Mouse (Mus musculus) forelimb bud, embryonic 11.5 days (tissue): Measurements from ENCODE around the gene Rhpn2.
"Not testable (repeated sequence)": the region's sequence is repeated elsewhere in the genome, so short reads cannot be mapped to it uniquely, and the experiment has no call there.

ENCODE experiments used
- DNase-seq: peaks from one replicate; pipeline ENCODE4 v3.0.0-alpha.2; 2012; ENCODE audit warnings: low read depth, low spot score

Rhpn2 gene

DNA sequence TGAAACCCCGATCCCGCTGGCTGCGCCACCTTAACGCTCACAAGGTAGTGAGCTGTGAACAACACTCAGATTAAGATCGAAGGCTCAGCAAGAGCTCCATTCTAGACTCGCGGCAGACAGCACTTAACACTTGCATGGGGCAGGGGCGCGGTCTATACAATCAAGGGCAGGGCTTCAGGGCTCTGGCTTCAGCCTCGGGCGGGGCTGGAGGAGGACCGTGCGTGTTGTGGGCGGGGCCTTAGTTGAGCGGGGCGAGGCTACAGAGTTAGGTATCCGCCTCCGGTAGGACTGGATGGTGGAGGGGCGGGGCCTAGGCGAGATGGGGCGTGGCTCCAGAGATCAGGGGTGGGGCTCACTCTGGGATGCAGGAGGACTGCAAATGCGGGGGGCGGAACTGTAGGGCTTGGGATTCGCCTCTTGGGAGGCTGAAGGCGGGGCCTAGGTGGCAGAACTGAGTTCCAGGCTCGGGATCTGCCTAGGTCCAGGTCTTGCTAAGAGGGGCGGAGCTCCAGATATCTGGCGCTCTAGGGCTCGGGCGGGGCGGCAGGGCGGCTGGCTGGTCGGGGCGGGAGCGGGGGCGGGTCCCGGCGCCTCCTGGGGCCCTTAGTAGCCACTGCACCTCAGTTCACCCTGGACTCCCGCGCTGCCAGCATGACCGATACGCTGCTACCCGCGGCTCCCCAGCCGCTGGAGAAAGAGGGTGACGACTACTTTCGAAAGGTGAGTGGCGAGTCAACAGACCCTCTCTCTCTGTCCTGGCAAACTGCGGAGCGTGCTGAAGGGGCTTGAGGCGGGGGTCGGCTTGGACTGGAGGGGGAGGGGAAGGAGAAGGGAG, at the start of gene Rhpn2:
Rhpn2 (plus strand) TSS at position 479 of the 835 bp plus-strand sequence.
- DNase-seq: peak; percentile 97

DNA sequence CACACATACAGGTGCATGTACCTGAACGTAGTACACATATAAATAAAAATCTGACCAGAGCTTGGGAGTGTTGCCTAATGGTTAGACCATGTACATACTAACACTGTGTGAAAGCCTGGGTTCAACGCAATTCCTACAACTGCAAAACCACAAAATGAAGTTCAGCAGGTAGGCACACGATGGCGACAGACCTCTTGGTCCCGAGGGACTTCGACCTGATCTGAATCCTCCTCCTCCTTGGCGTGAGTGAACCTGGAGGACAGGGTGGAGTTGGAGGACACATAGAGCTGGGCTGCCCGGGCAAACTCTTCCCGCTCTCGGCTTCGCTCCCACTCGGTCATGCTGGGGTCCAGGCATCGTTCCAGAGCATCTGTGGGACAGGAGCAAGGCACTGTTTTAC, 40.5 kb upstream of the Rhpn2 start:
- DNase-seq: no peak

DNA sequence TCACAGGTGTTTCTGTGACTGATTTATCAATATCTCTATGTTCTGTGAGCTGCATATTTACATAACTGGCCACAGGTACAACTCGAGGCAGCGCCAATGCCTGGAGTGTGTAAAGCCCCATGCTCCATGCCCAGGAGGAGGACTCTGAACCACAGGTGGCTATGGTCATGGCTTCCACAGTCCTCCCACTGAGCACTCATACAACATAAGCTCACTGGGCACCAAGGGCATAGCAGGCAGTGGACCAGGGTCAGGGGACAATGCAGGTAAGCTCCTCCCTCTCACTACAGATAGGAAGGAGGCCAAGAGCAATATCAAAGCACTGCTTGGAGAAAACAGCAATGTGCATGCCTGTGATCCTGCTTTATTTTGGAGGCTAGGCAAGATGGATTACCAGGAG, 38.3 kb upstream of the Rhpn2 start:
- no peak for DNase-seq

GRCm38 (mm10) chr7:35297886-35298285, 36.1 kb upstream of the Rhpn2 start:
- DNase-seq: no peak

DNA sequence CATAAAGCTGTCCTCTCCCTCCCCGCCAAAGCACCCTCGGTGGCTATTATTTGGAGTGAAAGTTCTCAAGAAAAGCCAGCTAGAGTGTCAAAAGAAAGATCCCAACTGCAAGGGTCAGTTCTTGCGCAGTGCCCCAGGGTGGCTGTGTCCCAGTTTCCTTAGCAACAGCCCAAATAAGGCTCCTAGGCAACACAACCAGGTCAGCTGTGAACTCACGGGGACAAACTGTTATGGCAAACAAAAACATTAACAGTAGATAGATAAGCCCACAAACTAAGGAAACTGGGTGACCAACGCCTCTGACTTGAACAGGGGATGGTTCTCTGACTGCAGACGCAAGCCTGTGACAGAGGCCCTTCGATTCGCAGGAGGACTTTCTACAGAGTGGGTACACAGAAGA, 34.3 kb upstream of the Rhpn2 start:
- no peak for DNase-seq

DNA sequence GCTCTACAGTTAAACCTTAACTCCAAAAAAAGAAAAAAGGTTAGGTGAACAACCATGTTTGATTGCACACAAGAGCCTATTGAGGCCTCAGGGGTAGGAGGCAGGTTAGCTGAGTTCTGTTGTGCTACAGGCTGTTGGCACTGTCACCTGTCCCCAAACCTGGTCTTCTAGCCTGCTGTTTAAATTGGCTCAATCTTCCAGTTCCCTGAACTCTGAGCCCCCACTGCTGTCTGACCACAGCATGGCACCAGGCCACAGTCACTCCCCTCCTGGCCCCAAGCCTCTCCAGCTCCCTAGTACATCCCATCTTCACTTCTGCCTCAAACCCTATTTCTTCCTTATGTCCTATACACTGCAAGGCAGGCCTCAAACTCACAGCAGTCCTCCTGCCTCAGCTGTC, 33.2 kb upstream of the Rhpn2 start:
- DNase-seq: no peak

DNA sequence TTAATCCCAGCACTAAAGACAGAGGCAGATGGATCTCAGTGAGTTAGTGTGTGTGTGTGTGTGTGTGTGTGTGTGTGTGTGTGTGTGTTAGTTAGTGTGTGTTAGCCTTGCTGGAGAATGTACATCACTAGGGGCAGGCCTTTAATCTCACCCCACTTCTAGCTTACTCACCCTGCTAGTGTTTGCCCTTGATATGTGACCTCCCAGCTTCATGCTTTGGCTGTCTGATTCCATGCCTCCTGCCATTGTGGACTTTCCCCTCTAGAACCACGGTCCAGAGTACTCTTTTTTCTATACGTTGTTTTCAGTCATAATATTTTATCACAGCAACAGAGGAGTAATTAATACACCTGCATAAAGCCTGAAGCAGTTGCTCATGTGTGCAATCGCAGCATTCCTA, 22.8 kb upstream of the Rhpn2 start:
- no peak for DNase-seq

GRCm38 (mm10) chr7:35314156-35314555, 19.8 kb upstream of the Rhpn2 start:
- peak; percentile 21 for DNase-seq

DNA sequence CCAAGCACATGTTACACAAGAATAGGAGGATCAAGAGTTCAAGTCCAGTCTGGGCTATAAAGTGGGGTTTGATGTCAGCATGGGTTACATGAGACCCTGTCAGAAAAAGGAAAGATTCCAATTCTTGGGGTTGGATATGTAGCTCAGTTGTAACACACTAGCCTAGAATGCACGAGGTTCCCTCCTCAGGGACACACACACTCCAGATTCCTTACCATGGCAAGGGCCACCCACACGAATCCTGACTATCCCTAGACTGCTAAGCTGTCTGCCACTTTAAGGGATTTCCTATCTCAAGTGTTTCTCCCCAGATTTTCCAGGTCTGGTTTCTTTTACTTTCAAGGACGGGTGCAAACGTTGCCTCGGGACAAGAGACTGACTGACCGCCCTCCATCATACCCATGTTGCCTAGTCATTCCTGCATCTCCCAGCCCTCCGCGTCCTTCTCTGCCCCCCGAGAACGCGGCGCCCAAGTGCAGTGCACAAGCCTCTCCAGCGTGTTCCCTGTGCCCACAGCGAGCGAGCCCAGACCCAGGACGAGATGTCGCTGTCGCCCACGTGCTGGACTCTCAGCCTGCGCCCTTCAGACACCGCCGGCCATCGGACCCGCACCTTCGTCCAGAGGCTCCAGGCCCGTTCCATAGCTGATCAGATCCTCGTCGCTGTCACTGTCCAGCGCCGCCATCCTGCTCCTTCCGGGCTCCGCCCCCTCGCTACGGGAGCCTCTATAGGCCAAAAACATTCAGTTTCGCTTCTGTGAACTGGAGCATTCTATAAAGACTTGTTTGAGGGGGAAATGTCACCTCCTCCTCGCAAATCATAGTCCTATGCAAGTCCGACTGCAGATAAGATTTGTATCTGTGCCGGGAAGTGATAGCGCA, 16.0 kb upstream of the Rhpn2 start, which contains the start of gene Gpatch1:
Gpatch1 (minus strand) TSS at position 712 of the 881 bp plus-strand sequence.
- DNase-seq: peak; percentile 81

- not testable (repeated sequence) for DNase-seq
Measured at GRCm38 (mm10) chr7:35319221-35319620, 14.7 kb upstream of the Rhpn2 start.

GRCm38 (mm10) chr7:35319755-35320154, 14.2 kb upstream of the Rhpn2 start:
- no peak for DNase-seq

DNA sequence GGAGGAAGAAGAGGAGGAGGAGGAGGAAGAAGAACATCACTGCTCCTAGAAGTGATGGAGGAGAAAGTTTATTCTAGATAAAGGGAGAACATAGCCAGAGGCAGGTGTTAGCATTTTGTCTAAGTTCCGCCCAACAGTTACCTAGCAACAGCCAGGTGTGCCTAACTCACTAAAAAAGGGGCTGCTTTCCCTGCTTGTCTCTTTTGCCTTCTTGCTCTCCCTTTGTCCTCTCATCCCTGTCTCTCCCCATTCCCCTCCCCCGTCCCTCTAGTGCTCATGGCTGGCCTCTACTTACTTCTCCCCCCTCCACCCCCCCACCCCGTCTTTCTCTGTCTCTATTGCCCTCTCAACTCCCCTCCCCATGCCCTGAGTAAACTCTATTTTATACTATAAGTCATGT, 11.8 kb upstream of the Rhpn2 start:
- DNase-seq: no peak

- no peak for DNase-seq
Measured at GRCm38 (mm10) chr7:35322732-35323420, 11.1 kb upstream of the Rhpn2 start.

- no peak for DNase-seq
Measured at GRCm38 (mm10) chr7:35331590-35331989, 2.4 kb upstream of the Rhpn2 start.

DNA sequence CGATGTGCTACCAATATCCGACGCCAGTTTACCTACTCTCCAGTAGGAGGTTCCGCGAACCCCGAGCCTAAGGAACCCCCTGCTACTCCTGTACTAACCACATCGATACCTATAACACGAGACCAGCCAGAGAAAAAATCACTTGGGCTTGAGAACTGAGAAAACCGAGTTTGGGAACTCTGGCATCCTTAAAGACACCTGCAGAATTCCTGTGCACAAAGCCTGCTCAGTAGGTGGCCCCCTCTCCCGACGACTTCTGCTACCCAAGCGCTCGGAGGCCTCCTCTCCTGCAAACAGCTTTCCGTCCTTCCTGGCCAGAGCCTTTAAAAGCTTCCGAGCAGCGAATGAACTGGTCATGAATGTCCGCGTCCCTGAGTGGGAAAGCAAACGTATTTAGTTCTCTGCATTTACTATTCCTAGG, 729 bp upstream of the Rhpn2 start:
- DNase-seq: peak; percentile 34

GRCm38 (mm10) chr7:35334527-35335452, 820 bp downstream of the Rhpn2 start:
- DNase-seq: peak; percentile 14

- no peak for DNase-seq
Measured at GRCm38 (mm10) chr7:35340196-35340595, 6.2 kb downstream of the Rhpn2 start.

- DNase-seq: no peak
Measured at GRCm38 (mm10) chr7:35341282-35341681, 7.3 kb downstream of the Rhpn2 start.

DNA sequence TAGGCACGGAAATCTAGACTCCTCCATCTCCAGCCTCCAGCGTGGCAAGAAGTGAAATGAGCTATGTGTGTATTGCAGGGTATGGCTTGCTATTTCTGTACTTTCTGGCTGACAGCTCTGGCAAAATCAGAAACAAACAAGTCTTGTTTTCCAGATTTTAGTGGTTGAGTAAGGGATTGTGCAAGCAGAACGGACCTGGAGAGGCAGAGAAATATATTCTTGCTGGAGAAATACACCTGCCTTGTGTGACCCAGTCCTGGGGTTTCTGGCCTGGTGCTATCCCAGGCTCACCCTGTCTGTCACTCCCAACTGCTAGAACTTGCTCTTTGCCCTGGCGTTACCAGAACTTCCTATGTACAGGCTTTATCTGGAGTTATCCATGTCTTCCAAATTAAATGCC, 8.5 kb downstream of the Rhpn2 start:
- no peak for DNase-seq

DNA sequence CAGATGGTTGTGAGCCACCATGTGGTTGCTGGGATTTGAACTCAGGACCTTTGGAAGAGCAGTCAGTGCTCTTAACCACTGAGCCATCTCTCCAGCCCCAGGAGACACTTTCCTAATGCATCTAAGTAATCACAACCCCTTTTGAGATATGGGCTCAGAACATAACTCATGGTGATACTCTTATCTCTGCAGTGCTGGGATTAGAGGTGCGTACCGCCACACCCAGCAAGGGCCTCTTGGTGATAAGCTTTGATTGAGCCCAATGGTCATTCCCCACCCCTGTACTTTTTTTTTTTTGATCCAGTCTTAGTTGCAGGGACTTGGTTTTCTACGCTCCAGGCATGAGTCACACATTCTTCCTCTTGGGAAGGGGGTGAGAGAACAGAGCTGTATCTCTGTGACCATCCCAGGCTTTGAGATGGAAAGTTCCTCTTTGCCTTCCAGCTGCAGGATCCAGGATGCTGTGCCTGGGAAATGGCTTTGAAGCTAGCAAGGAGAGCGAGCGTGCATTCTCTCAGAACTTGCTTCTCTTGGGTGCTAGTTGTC, 10.9 kb downstream of the Rhpn2 start:
- DNase-seq: no peak
